Mouse (Mus musculus) WW6 (cell line): ENCODE measurements around the gene Dhx16.
"Not testable (repeated sequence)": the region's sequence is repeated elsewhere in the genome, so short reads cannot be mapped to it uniquely, and the experiment has no call there.

Experiments used
- DNase-seq: peaks from one replicate; pipeline ENCODE4 v3.0.0-alpha.2; 2013; ENCODE audit warnings: low read depth, low spot score

The Dhx16 gene

GRCm38 (mm10) chr17:35920384-35920783 is 40.8 kb downstream of the Dhx16 start:
- DNase-seq = no peak

- DNase-seq = no peak
These were observed 41.4 kb downstream of the Dhx16 start for GRCm38 (mm10) chr17:35920862-35921562.

GRCm38 (mm10) chr17:35921710-35922109 is 42.1 kb downstream of the Dhx16 start:
- DNase-seq = no peak

GRCm38 (mm10) chr17:35922566-35922965 is 42.9 kb downstream of the Dhx16 start:
- DNase-seq = no peak

- no peak for DNase-seq
These were observed 43.7 kb downstream of the Dhx16 start for GRCm38 (mm10) chr17:35923281-35923680.

GRCm38 (mm10) chr17:35927471-35927870 is 47.9 kb downstream of the Dhx16 start:
- no peak for DNase-seq

- DNase-seq = no peak
These were observed 49.9 kb downstream of the Dhx16 start for GRCm38 (mm10) chr17:35929534-35929933.

GRCm38 (mm10) chr17:35930627-35931026 is 51.0 kb downstream of the Dhx16 start:
- no peak for DNase-seq

GRCm38 (mm10) chr17:35932608-35933007 is 53.0 kb downstream of the Dhx16 start:
- no peak for DNase-seq

- DNase-seq = not testable (repeated sequence)
These were observed 56.1 kb downstream of the Dhx16 start for GRCm38 (mm10) chr17:35935763-35936162.

- DNase-seq = no peak
These were observed 58.2 kb downstream of the Dhx16 start for GRCm38 (mm10) chr17:35937700-35938348.

- no peak for DNase-seq
These were observed 59.5 kb downstream of the Dhx16 start for GRCm38 (mm10) chr17:35939108-35939507.

GRCm38 (mm10) chr17:35939941-35940340 is 60.3 kb downstream of the Dhx16 start:
- DNase-seq = no peak
